Mouse (Mus musculus): ENCODE measurements around the gene Barx2. TPM values are rescaled to one million over a fixed set of nuclear protein-coding genes. Genes with fewer than 3 reads are reported as not detected.
"Not testable (repeated sequence)": the region's sequence is repeated elsewhere in the genome, so short reads cannot be mapped to it uniquely, and the experiment has no call there.

Barx2 gene
- total RNA-seq (2022): 10 to 100 TPM in 2 of 4 experiments, 1 to 10 TPM in 2; 8.4 to 13.1 (median 10.5) TPM

- peak; percentile 18 to 28 for DNase-seq (ENCODE audit: low spot score in 2 of 2)
Measured at GRCm38 (mm10) chr9:31912921-31913738, at the start of gene Barx2. Gene Barx2 (minus strand): TSS chr9:31913462.

- no peak for DNase-seq (ENCODE audit: low spot score in 2 of 2)
Measured at GRCm38 (mm10) chr9:31962265-31962664, 49.0 kb upstream of the Barx2 start.

- DNase-seq (ENCODE audit: low spot score in 2 of 2): no peak
Measured at GRCm38 (mm10) chr9:31960488-31960887, 47.2 kb upstream of the Barx2 start.

- DNase-seq (ENCODE audit: low spot score in 2 of 2): no peak
Measured at GRCm38 (mm10) chr9:31958120-31958519, 44.9 kb upstream of the Barx2 start.

- no peak for DNase-seq (ENCODE audit: low spot score in 2 of 2)
Measured at GRCm38 (mm10) chr9:31950506-31950905, 37.2 kb upstream of the Barx2 start.

- DNase-seq (ENCODE audit: low spot score in 2 of 2): no peak
Measured at GRCm38 (mm10) chr9:31949031-31949430, 35.8 kb upstream of the Barx2 start.

- DNase-seq (ENCODE audit: low spot score in 2 of 2): no peak
Measured at GRCm38 (mm10) chr9:31947051-31947450, 33.8 kb upstream of the Barx2 start.

GRCm38 (mm10) chr9:31942334-31942733 lies 29.1 kb upstream of the Barx2 start:
- no peak for DNase-seq (ENCODE audit: low spot score in 2 of 2)

GRCm38 (mm10) chr9:31936486-31936885 lies 23.2 kb upstream of the Barx2 start:
- DNase-seq (ENCODE audit: low spot score in 2 of 2): not testable (repeated sequence)

GRCm38 (mm10) chr9:31931691-31932090 lies 18.4 kb upstream of the Barx2 start:
- DNase-seq (ENCODE audit: low spot score in 2 of 2): no peak

- no peak for DNase-seq (ENCODE audit: low spot score in 2 of 2)
Measured at GRCm38 (mm10) chr9:31931255-31931654, 18.0 kb upstream of the Barx2 start.

GRCm38 (mm10) chr9:31926766-31927165 lies 13.5 kb upstream of the Barx2 start:
- DNase-seq (ENCODE audit: low spot score in 2 of 2): no peak

- peak; percentile 60 to 65 for DNase-seq (ENCODE audit: low spot score in 2 of 2)
Measured at GRCm38 (mm10) chr9:31925830-31926624, 12.8 kb upstream of the Barx2 start.

GRCm38 (mm10) chr9:31923529-31923928 lies 10.3 kb upstream of the Barx2 start:
- no peak for DNase-seq (ENCODE audit: low spot score in 2 of 2)

GRCm38 (mm10) chr9:31919802-31920201 lies 6.5 kb upstream of the Barx2 start:
- no peak for DNase-seq (ENCODE audit: low spot score in 2 of 2)

GRCm38 (mm10) chr9:31916421-31916820 lies 3.2 kb upstream of the Barx2 start:
- DNase-seq (ENCODE audit: low spot score in 2 of 2): no peak

GRCm38 (mm10) chr9:31914871-31915270 lies 1.6 kb upstream of the Barx2 start:
- no peak for DNase-seq (ENCODE audit: low spot score in 2 of 2)

GRCm38 (mm10) chr9:31913739-31914591 lies 703 bp upstream of the Barx2 start:
- DNase-seq (ENCODE audit: low spot score in 2 of 2): no peak

GRCm38 (mm10) chr9:31912553-31912920 lies 725 bp downstream of the Barx2 start:
- no peak for DNase-seq (ENCODE audit: low spot score in 2 of 2)

- DNase-seq (ENCODE audit: low spot score in 2 of 2): no peak
Measured at GRCm38 (mm10) chr9:31910221-31910620, 3.0 kb downstream of the Barx2 start.

GRCm38 (mm10) chr9:31901781-31902180 lies 11.5 kb downstream of the Barx2 start:
- DNase-seq (ENCODE audit: low spot score in 2 of 2): no peak

All from gastrocnemius, adult 8-10 months (tissue).